ENCODE assay signal across 8 mouse cellular contexts in genomic region chr9:22307156-22307919, GRCm38 (mm10). TPM values are rescaled to one million over a fixed set of nuclear protein-coding genes. Genes with fewer than 3 reads are reported as not detected.
DNase-seq lines count a peak whose midpoint lies in the region; ATAC-seq and TF ChIP-seq lines count a peak whose summit lies in the region.

TSS of gene Zfp810 (minus strand) at chr9:22307648.

- H3K36me3 ChIP-seq in E14TG2a.4 (ENCODE audit: insufficient read depth, low read length), result peaks cover 20% of the 10 kb centered on the region
- peaks cover 30% of the 10 kb centered on the region for H3K36me3 ChIP-seq in forebrain, embryonic 13.5 days (ENCODE audit: poor library complexity, severe bottlenecking)
- H3K36me3 ChIP-seq in heart, postnatal 0 days (replicated peaks; ENCODE audit: control insufficient read depth, insufficient read depth, low read length), result peaks cover 26% of the 10 kb centered on the region
- no peaks in the 10 kb centered on the region for H3K36me3 ChIP-seq in liver, embryonic 14.5 days (replicated peaks; ENCODE audit: control insufficient read depth, insufficient read depth, low read depth)
- H3K36me3 ChIP-seq in stomach, embryonic 15.5 days, result peaks cover 13% of the 10 kb centered on the region

- H3K27ac ChIP-seq in forebrain, embryonic 13.5 days, result peak within 1 kb of the TSS; percentile 88
- peak within 1 kb of the TSS; percentile 82 for H3K27ac ChIP-seq in heart, postnatal 0 days (ENCODE audit: low read depth)
- no peak within 1 kb of the TSS for H3K27ac ChIP-seq in liver, embryonic 14.5 days
- H3K27ac ChIP-seq in stomach, embryonic 15.5 days, result peak within 1 kb of the TSS; percentile 48

- peak within 1 kb of the TSS; percentile 99 for H3K9ac ChIP-seq in forebrain, embryonic 13.5 days
- peak within 1 kb of the TSS; percentile 96 for H3K9ac ChIP-seq in heart, postnatal 0 days (replicated peaks; ENCODE audit: low read depth, low read length)
- H3K9ac ChIP-seq in liver, embryonic 14.5 days (replicated peaks), result peak within 1 kb of the TSS; percentile 74
- peak within 1 kb of the TSS; percentile 90 for H3K9ac ChIP-seq in stomach, embryonic 15.5 days

- peak; percentile 89 for DNase-seq in cerebellum, adult 11 months
- peak; percentile 98 for DNase-seq in heart, postnatal 0 days (ENCODE audit: low spot score)
- peak; percentile 96 to 97 for DNase-seq in kidney, postnatal 36 days
- DNase-seq in liver, embryonic 14.5 days (ENCODE audit: low read depth in 3 of 3, low spot score in 3 of 3), result peak; percentile 82 to 88 (median 87)
- DNase-seq in neural tube, embryonic 10.5 days (ENCODE audit: extremely low spot score, low spot score), result peak; percentile 93

- ATAC-seq in forebrain, embryonic 13.5 days, result peak; percentile 100
- peak; percentile 100 for ATAC-seq in heart, postnatal 0 days (ENCODE audit: insufficient read depth, low read depth)
- ATAC-seq in liver, embryonic 14.5 days (ENCODE audit: insufficient read depth), result peak; percentile 97
- ATAC-seq in stomach, embryonic 15.5 days (ENCODE audit: insufficient read depth, low FRiP score, low read depth), result peak; percentile 98

- H3K9me3 ChIP-seq in E14TG2a.4 (ENCODE audit: low read length), result peaks cover 44% of the 10 kb centered on the region
- peaks cover 17% of the 10 kb centered on the region for H3K9me3 ChIP-seq in forebrain, embryonic 13.5 days (replicated peaks)
- H3K9me3 ChIP-seq in heart, postnatal 0 days (replicated peaks; ENCODE audit: control insufficient read depth, low read length), result peaks cover 5% of the 10 kb centered on the region
- no peaks in the 10 kb centered on the region for H3K9me3 ChIP-seq in liver, embryonic 14.5 days (ENCODE audit: control insufficient read depth, low read length)
- H3K9me3 ChIP-seq in stomach, embryonic 15.5 days, result no peaks in the 10 kb centered on the region

- H3K4me3 ChIP-seq in E14TG2a.4 (replicated peaks; ENCODE audit: low read length), result peak within 1 kb of the TSS; percentile 98
- peak within 1 kb of the TSS; percentile 84 for H3K4me3 ChIP-seq in forebrain, embryonic 13.5 days
- peak within 1 kb of the TSS; percentile 97 for H3K4me3 ChIP-seq in heart, postnatal 0 days (ENCODE audit: low read depth, low read length)
- H3K4me3 ChIP-seq in liver, embryonic 14.5 days (ENCODE audit: insufficient read depth in 1 of 2, low read depth in 2 of 2, low read length in 2 of 2), result peak within 1 kb of the TSS; percentile 69 to 81
- peak within 1 kb of the TSS; percentile 95 for H3K4me3 ChIP-seq in stomach, embryonic 15.5 days (replicated peaks)

- WGBS in forebrain, embryonic 13.5 days, result under 1% methylated on average over 56 of the region's 56 CpGs
- under 1% methylated on average over 56 of the region's 56 CpGs for WGBS in heart, postnatal 0 days
- WGBS in liver, embryonic 14.5 days (ENCODE audit: insufficient replicate concordance), result under 1% methylated on average over 56 of the region's 56 CpGs
- WGBS in stomach, embryonic 15.5 days, result under 1% methylated on average over 56 of the region's 56 CpGs

- peaks cover 28% of the 10 kb centered on the region for H3K4me1 ChIP-seq in E14TG2a.4 (replicated peaks; ENCODE audit: low read depth, low read length)
- peaks cover 16% of the 10 kb centered on the region for H3K4me1 ChIP-seq in forebrain, embryonic 13.5 days
- 0 out of 2 replicates have a peak, but pooled peaks cover 8% of the 10 kb centered on the region for H3K4me1 ChIP-seq in heart, postnatal 0 days (ENCODE audit: control insufficient read depth, insufficient read depth)
- H3K4me1 ChIP-seq in liver, embryonic 14.5 days (replicated peaks; ENCODE audit: control insufficient read depth in 2 of 2, insufficient read depth in 2 of 2, low read length in 1 of 2), result 0 out of 4 replicates have a peak, but pooled peaks cover 0 to 3% of the 10 kb centered on the region in 2 experiments
- H3K4me1 ChIP-seq in stomach, embryonic 15.5 days, result peaks cover 7% of the 10 kb centered on the region; the same call in 1 of the 2 replicates

- H3K27me3 ChIP-seq in E14TG2a.4 (ENCODE audit: insufficient read depth, low read length), result no peaks in the 10 kb centered on the region
- no peaks in the 10 kb centered on the region for H3K27me3 ChIP-seq in forebrain, embryonic 13.5 days
- H3K27me3 ChIP-seq in heart, postnatal 0 days (ENCODE audit: control insufficient read depth, insufficient read depth, low read length), result no peaks in the 10 kb centered on the region
- H3K27me3 ChIP-seq in liver, embryonic 14.5 days (ENCODE audit: control insufficient read depth, insufficient read depth, low read length), result no peaks in the 10 kb centered on the region
- no peaks in the 10 kb centered on the region for H3K27me3 ChIP-seq in stomach, embryonic 15.5 days (replicated peaks)

- no peak for TF ChIP-seq CTCF in E14TG2a.4 (conservative IDR thresholded peaks at IDR 0.05; ENCODE audit: low read length)
- no peak for TF ChIP-seq CTCF in heart, postnatal 0 days (IDR thresholded peaks at IDR 0.05; ENCODE audit: low read depth)
- TF ChIP-seq CTCF in liver, embryonic 14.5 days (IDR thresholded peaks at IDR 0.05; ENCODE audit: low read depth), result no peak

- TF ChIP-seq EP300 in heart, postnatal 0 days (IDR thresholded peaks at IDR 0.05; ENCODE audit: low read depth), result no peak
- no peak for TF ChIP-seq EP300 in liver, embryonic 14.5 days (IDR thresholded peaks at IDR 0.05; ENCODE audit: low read depth)

- H3K4me2 ChIP-seq in forebrain, embryonic 13.5 days, result peak within 1 kb of the TSS; percentile 76
- H3K4me2 ChIP-seq in heart, postnatal 0 days (ENCODE audit: low read depth, low read length), result peak within 1 kb of the TSS; percentile 93
- peak within 1 kb of the TSS; percentile 85 for H3K4me2 ChIP-seq in liver, embryonic 14.5 days (ENCODE audit: low read depth)
- peak within 1 kb of the TSS; percentile 91 for H3K4me2 ChIP-seq in stomach, embryonic 15.5 days

RNA-seq across cellular contexts. Expression of gene Zfp810, which starts in this region (rescaled TPM):
- 32.9 and 33.8 TPM in 2 replicates for polyA plus RNA-seq in forebrain, embryonic 13.5 days (2015; fragmentation: Nextera tagmentation; extraction: Ambion mirVana)
- total RNA-seq in heart, postnatal 0 days (2014; rRNA removed; ENCODE audit: low replicate concordance), result 16.7 and 27.8 TPM in 2 replicates
- 13.1 and 14.3 TPM in 2 replicates for polyA plus RNA-seq in heart, postnatal 0 days (2015; fragmentation: Nextera tagmentation; extraction: Ambion mirVana)
- polyA plus RNA-seq in liver, embryonic 14.5 days (2012; rRNA removed), result 1.5 and 2.2 TPM in 2 replicates
- 1.9 and 2.0 TPM in 2 replicates for polyA plus RNA-seq in liver, embryonic 14.5 days (2014; fragmentation: Nextera tagmentation; extraction: Ambion mirVana)
- polyA plus RNA-seq in stomach, embryonic 15.5 days (2015; fragmentation: Nextera tagmentation; extraction: Ambion mirVana), result 15.7 and 20.1 TPM in 2 replicates
